Mouse (Mus musculus) frontal cortex, adult (tissue): ENCODE measurements around the gene Ptma.
"Not testable (repeated sequence)": the region's sequence is repeated elsewhere in the genome, so short reads cannot be mapped to it uniquely, and the experiment has no call there.

Experiments used
- ATAC-seq: cut with Nextera tagmentation; 2 replicates; pipeline ENCODE4 v1.9.2; 2017; ENCODE audit warnings: mild to moderate bottlenecking, moderate library complexity, mixed read lengths; ENCODE audit not compliant: low TSS enrichment

The Ptma gene

GRCm38 (mm10) chr1:86539583-86539982 lies 13.1 kb downstream of the Ptma start:
- not testable (repeated sequence) for ATAC-seq

DNA sequence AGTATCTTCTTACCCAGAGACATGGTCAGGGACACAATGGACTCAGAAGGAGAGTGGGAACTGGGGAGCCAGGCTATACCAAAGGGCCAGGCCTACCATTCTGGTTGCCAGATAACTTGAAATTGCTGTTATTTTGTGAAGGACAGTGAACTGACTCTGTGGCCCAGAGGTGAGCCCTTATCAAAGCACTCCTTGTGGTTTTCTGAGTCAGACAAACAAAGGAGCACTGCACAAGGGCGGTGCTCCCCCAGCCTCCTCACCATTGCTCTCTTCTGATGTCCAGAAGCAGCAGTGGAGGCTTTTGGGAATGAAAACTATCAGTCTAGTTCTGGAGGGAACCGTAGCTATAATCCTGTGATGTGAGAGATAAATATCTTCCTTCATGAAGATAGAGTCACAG lies 16.1 kb downstream of the Ptma start:
- ATAC-seq = no peak

GRCm38 (mm10) chr1:86546797-86547196 lies 20.3 kb downstream of the Ptma start:
- no peak for ATAC-seq

GRCm38 (mm10) chr1:86551299-86551698 lies 24.8 kb downstream of the Ptma start:
- ATAC-seq = no peak

DNA sequence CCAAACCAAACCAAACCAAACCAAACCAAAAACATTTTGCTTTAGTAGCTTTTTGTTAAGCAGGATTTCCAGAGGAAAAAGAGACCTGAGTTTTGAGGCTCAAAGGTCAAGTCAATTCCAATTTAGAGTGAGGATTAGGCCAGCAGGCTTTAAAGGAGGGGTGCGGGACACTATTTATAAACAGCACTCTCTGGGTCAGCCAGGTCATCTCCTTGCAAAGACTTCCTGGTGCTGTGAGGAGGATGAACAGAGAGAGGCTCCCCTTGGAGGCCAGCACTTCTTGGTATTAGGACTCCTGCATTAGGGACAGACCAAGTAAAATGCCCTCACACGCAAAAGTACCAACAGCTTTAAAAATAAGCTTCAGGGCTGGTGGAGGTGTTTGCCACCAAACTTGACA lies 25.4 kb downstream of the Ptma start:
- no peak for ATAC-seq

DNA sequence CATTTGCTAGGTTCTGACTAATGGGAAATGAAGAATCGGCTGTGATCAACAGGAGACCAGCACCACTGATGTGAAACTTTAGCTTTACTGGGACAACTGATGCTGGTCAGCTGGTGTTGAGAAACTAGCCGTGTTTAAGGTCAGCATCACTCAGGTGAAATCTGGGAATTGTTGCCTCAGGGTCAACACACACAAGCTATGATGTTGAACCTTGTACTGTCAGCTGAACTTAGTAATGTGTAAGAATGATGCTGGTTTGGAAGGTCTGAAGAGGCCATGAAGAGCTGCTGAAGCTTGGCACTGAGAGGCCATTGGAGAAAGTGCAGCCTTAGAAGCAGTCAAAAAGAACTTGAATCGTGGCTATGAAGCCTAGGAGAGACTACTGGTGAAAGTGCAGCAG lies 29.1 kb downstream of the Ptma start:
- no peak for ATAC-seq

GRCm38 (mm10) chr1:86557872-86558271 lies 31.3 kb downstream of the Ptma start:
- no peak for ATAC-seq

DNA sequence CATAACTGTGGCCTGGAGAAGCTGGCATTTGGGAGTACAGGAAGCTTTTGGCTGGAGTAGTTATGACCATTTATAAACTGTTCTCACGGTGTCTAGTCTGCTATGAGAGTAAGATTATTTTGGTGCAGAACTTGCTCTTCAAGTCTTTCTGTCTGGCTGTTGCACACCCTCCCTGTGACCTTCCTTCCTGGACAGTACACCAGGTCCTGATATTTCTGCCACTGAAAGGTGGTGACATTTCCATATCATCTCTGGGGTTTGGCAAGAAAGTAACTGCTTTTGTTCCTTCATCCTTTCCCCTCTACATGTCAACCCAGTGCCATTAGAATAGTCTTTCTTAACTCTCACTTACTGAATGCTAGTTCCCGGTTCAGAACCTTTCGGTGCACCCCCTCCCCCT lies 32.7 kb downstream of the Ptma start:
- no peak for ATAC-seq

GRCm38 (mm10) chr1:86562663-86563062 lies 36.1 kb downstream of the Ptma start:
- ATAC-seq = no peak

DNA sequence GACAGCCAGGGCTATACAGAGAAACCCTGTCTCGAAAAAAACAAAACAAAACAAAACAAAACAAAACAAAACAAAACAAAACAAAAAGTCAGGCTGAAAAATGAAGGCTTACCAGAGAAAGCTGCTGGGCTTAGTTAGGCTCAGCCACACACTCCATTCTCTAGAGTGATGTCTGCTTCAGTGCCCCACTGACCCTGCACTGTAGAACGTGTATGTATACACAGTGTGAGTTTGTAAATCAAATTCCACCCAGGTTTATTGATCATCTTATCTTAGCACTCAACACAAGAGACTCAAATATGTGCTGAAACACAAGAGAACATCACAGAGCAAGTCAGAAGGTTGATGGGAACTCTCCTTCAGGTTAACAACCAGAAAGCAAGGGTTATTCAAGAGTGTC lies 41.9 kb downstream of the Ptma start:
- ATAC-seq = no peak

DNA sequence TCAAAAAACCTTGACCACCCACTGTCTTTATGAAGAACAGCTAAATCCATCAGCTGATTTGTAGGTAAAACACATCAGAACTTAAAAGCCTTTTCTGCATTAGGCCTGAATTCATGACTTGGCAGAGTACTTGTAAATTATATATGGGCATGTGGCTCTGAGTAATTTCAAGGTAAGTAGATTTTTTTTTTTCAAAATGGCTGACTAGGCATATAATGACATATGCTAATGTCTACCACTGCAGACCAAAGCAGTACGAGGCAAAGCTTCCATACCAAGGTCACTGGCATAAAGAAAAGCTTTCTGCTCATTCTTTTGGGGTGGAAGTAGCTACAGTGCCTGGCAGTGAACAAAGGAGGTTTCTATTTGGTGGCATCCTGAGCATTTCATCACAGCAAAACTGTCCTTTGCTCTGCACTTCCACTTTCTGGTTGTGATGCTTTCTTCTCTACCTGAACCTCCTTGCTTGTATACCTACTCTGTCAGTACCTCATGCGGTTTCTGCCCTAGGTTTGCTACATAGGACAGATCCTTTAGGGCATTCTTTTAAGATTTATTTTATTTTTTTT lies 42.9 kb downstream of the Ptma start:
- no peak for ATAC-seq

GRCm38 (mm10) chr1:86571381-86571780 lies 44.9 kb downstream of the Ptma start:
- no peak for ATAC-seq

- peak; percentile 85 for ATAC-seq
Measured at GRCm38 (mm10) chr1:86571941-86572340, 45.4 kb downstream of the Ptma start.
